Mouse (Mus musculus): ENCODE results near the gene Snx4. TPM values are rescaled to one million over a fixed set of nuclear protein-coding genes. Genes with fewer than 3 reads are reported as not detected.

Snx4 gene
- polyA plus RNA-seq, 1 experiment from 2014 or later, result 81.4 TPM

- Histone ChIP-seq H3K27ac (ENCODE audit: poor library complexity, severe bottlenecking) (no peak overlapping the region), H3K4me3 (no peak overlapping the region), H3K4me1 (replicated peaks) (peaks cover 12% of the 10 kb centered on the region), H3K9me3 (replicated peaks) (no peaks in the 10 kb centered on the region), H3K9ac (no peak overlapping the region), H3K36me3 (no peaks in the 10 kb centered on the region), H3K4me2 (no peak overlapping the region), H3K27me3 (replicated peaks) (no peaks in the 10 kb centered on the region)
- 61% methylated on average over 3 of the region's 3 CpGs for WGBS
- no peak for ATAC-seq (ENCODE audit: insufficient number of reproducible peaks, low FRiP score)
These were observed 66.4 kb downstream of the Snx4 start for GRCm38 (mm10) chr16:33317646-33318045.

- Histone ChIP-seq H3K4me2 (no peak overlapping the region), H3K27ac (ENCODE audit: poor library complexity, severe bottlenecking) (no peak overlapping the region), H3K9ac (no peak overlapping the region), H3K36me3 (no peaks in the 10 kb centered on the region), H3K9me3 (replicated peaks) (no peaks in the 10 kb centered on the region), H3K4me3 (no peak overlapping the region), H3K27me3 (replicated peaks) (no peaks in the 10 kb centered on the region), H3K4me1 (replicated peaks) (peaks cover 12% of the 10 kb centered on the region)
- ATAC-seq (ENCODE audit: insufficient number of reproducible peaks, low FRiP score), result no peak
- WGBS, result 87% methylated on average over 7 of the region's 7 CpGs
These were observed 66.8 kb downstream of the Snx4 start for GRCm38 (mm10) chr16:33318059-33318458.

GRCm38 (mm10) chr16:33325704-33326455 is 74.6 kb downstream of the Snx4 start:
- no peak overlapping the region for H3K9ac ChIP-seq
- no peaks in the 10 kb centered on the region for H3K36me3 ChIP-seq
- no peaks in the 10 kb centered on the region for H3K27me3 ChIP-seq (replicated peaks)
- no peak overlapping the region for H3K4me2 ChIP-seq
- ATAC-seq (ENCODE audit: insufficient number of reproducible peaks, low FRiP score), result no peak
- no peak overlapping the region for H3K27ac ChIP-seq (ENCODE audit: poor library complexity, severe bottlenecking)
- no peaks in the 10 kb centered on the region for H3K9me3 ChIP-seq (replicated peaks)
- 45% methylated on average over 12 of the region's 12 CpGs for WGBS
- H3K4me3 ChIP-seq, result no peak overlapping the region
- H3K4me1 ChIP-seq (replicated peaks), result peaks cover 8% of the 10 kb centered on the region; the same call in 1 of the 2 replicates

GRCm38 (mm10) chr16:33326589-33326988 is 75.3 kb downstream of the Snx4 start:
- H3K9ac ChIP-seq, result no peak overlapping the region
- no peak overlapping the region for H3K27ac ChIP-seq (ENCODE audit: poor library complexity, severe bottlenecking)
- 69% methylated on average over 9 of the region's 9 CpGs for WGBS
- no peak for ATAC-seq (ENCODE audit: insufficient number of reproducible peaks, low FRiP score)
- H3K4me1 ChIP-seq (replicated peaks), result peaks cover 8% of the 10 kb centered on the region; the same call in 1 of the 2 replicates
- no peaks in the 10 kb centered on the region for H3K27me3 ChIP-seq (replicated peaks)
- H3K4me2 ChIP-seq, result no peak overlapping the region
- H3K4me3 ChIP-seq, result no peak overlapping the region
- H3K36me3 ChIP-seq, result no peaks in the 10 kb centered on the region
- H3K9me3 ChIP-seq (replicated peaks), result no peaks in the 10 kb centered on the region

- 81% methylated on average over 9 of the region's 9 CpGs for WGBS
- Histone ChIP-seq H3K4me3 (no peak overlapping the region), H3K27me3 (replicated peaks) (no peaks in the 10 kb centered on the region), H3K36me3 (no peaks in the 10 kb centered on the region), H3K27ac (ENCODE audit: poor library complexity, severe bottlenecking) (no peak overlapping the region), H3K4me2 (no peak overlapping the region), H3K9me3 (replicated peaks) (no peaks in the 10 kb centered on the region), H3K4me1 (replicated peaks) (peaks cover 4% of the 10 kb centered on the region; the same call in 1 of the 2 replicates), H3K9ac (no peak overlapping the region)
- ATAC-seq (ENCODE audit: insufficient number of reproducible peaks, low FRiP score), result no peak
These were observed 75.9 kb downstream of the Snx4 start for GRCm38 (mm10) chr16:33327101-33327500.

GRCm38 (mm10) chr16:33333015-33333414 is 81.8 kb downstream of the Snx4 start:
- Histone ChIP-seq H3K27ac (ENCODE audit: poor library complexity, severe bottlenecking) (no peak overlapping the region), H3K36me3 (no peaks in the 10 kb centered on the region), H3K9me3 (replicated peaks) (0 out of 2 replicates have a peak, but pooled peaks cover 3% of the 10 kb centered on the region), H3K27me3 (replicated peaks) (no peaks in the 10 kb centered on the region), H3K4me1 (replicated peaks) (peaks cover 10% of the 10 kb centered on the region; the same call in 1 of the 2 replicates), H3K9ac (no peak overlapping the region), H3K4me2 (no peak overlapping the region), H3K4me3 (no peak overlapping the region)
- ATAC-seq (ENCODE audit: insufficient number of reproducible peaks, low FRiP score), result no peak
- 71% methylated on average over 14 of the region's 14 CpGs for WGBS

- 7% methylated on average over 8 of the region's 8 CpGs for WGBS
These were observed 85.9 kb downstream of the Snx4 start for GRCm38 (mm10) chr16:33337177-33337576.

GRCm38 (mm10) chr16:33337681-33338080 is 86.4 kb downstream of the Snx4 start:
- Histone ChIP-seq H3K36me3 (no peaks in the 10 kb centered on the region), H3K4me2 (0 out of 2 replicates have a peak overlapping the region, but pooled peaks have one; percentile 31), H3K27ac (ENCODE audit: poor library complexity, severe bottlenecking) (no peak overlapping the region), H3K9ac (no peak overlapping the region), H3K4me3 (no peak overlapping the region), H3K27me3 (replicated peaks) (no peaks in the 10 kb centered on the region), H3K9me3 (replicated peaks) (0 out of 2 replicates have a peak, but pooled peaks cover 3% of the 10 kb centered on the region), H3K4me1 (replicated peaks) (peaks cover 10% of the 10 kb centered on the region; the same call in 1 of the 2 replicates)
- WGBS, result 76% methylated on average over 10 of the region's 10 CpGs
- ATAC-seq (ENCODE audit: insufficient number of reproducible peaks, low FRiP score), result no peak

More at GRCm38 (mm10) chr16:33337177-33337576, 85.9 kb downstream of the Snx4 start:
- 0 out of 2 replicates have a peak, but pooled peaks cover 3% of the 10 kb centered on the region for H3K9me3 ChIP-seq (replicated peaks)
- H3K9ac ChIP-seq, result no peak overlapping the region
- no peak overlapping the region for H3K27ac ChIP-seq (ENCODE audit: poor library complexity, severe bottlenecking)
- H3K4me3 ChIP-seq, result no peak overlapping the region
- H3K4me1 ChIP-seq (replicated peaks), result peaks cover 10% of the 10 kb centered on the region; the same call in 1 of the 2 replicates
- H3K36me3 ChIP-seq, result no peaks in the 10 kb centered on the region
- H3K27me3 ChIP-seq (replicated peaks), result no peaks in the 10 kb centered on the region
- peak; percentile 69 for ATAC-seq (ENCODE audit: insufficient number of reproducible peaks, low FRiP score)
- peak overlapping the region; percentile 31; the same call in 1 of the 2 replicates for H3K4me2 ChIP-seq

- no peak overlapping the region for H3K4me2 ChIP-seq
- H3K36me3 ChIP-seq, result no peaks in the 10 kb centered on the region
- ATAC-seq (ENCODE audit: insufficient number of reproducible peaks, low FRiP score), result no peak
- no peak overlapping the region for H3K9ac ChIP-seq
- no peak overlapping the region for H3K27ac ChIP-seq (ENCODE audit: poor library complexity, severe bottlenecking)
- WGBS, result 57% methylated on average over 4 of the region's 4 CpGs
- no peak overlapping the region for H3K4me3 ChIP-seq
- 0 out of 2 replicates have a peak, but pooled peaks cover 3% of the 10 kb centered on the region for H3K9me3 ChIP-seq (replicated peaks)
- H3K4me1 ChIP-seq (replicated peaks), result peaks cover 10% of the 10 kb centered on the region; the same call in 1 of the 2 replicates
- H3K27me3 ChIP-seq (replicated peaks), result no peaks in the 10 kb centered on the region
These were observed 87.2 kb downstream of the Snx4 start for GRCm38 (mm10) chr16:33338492-33338891.

- Histone ChIP-seq H3K4me3 (no peak overlapping the region), H3K4me1 (replicated peaks) (peaks cover 10% of the 10 kb centered on the region; the same call in 1 of the 2 replicates), H3K36me3 (no peaks in the 10 kb centered on the region), H3K9me3 (replicated peaks) (0 out of 2 replicates have a peak, but pooled peaks cover 3% of the 10 kb centered on the region), H3K27ac (ENCODE audit: poor library complexity, severe bottlenecking) (no peak overlapping the region), H3K27me3 (replicated peaks) (no peaks in the 10 kb centered on the region), H3K4me2 (no peak overlapping the region), H3K9ac (no peak overlapping the region)
- WGBS, result 60% methylated on average over 2 of the region's 2 CpGs
- no peak for ATAC-seq (ENCODE audit: insufficient number of reproducible peaks, low FRiP score)
These were observed 88.2 kb downstream of the Snx4 start for GRCm38 (mm10) chr16:33339476-33339875.

- no peak overlapping the region for H3K9ac ChIP-seq
- no peak overlapping the region for H3K4me3 ChIP-seq
- H3K36me3 ChIP-seq, result no peaks in the 10 kb centered on the region
- WGBS, result 52% methylated on average over 1 of the region's 1 CpGs
- no peaks in the 10 kb centered on the region for H3K27me3 ChIP-seq (replicated peaks)
- no peak for ATAC-seq (ENCODE audit: insufficient number of reproducible peaks, low FRiP score)
- H3K4me1 ChIP-seq (replicated peaks), result peaks cover 21% of the 10 kb centered on the region
- no peak overlapping the region for H3K27ac ChIP-seq (ENCODE audit: poor library complexity, severe bottlenecking)
- no peak overlapping the region for H3K4me2 ChIP-seq
- H3K9me3 ChIP-seq (replicated peaks), result no peaks in the 10 kb centered on the region
These were observed 91.1 kb downstream of the Snx4 start for GRCm38 (mm10) chr16:33342356-33342755.
